Mouse (Mus musculus) liver, embryonic 14.5 days (tissue): ENCODE measurements around the gene Mea1. TPM values are rescaled to one million over a fixed set of nuclear protein-coding genes. Genes with fewer than 3 reads are reported as not detected.
A peak's percentile ranks its signal among the peaks of the same experiment; 100 is the strongest.

Experiments
- ATAC-seq: fragments of 200-750 bp; cut with Nextera tagmentation; 2 replicates; pipeline ENCODE4 v1.8.0; 2017; ENCODE audit warnings: moderate number of reproducible peaks, mild to moderate bottlenecking, moderate library complexity; ENCODE audit not compliant: insufficient read depth
- DNase-seq, 3 experiments: peaks; one replicate each; pipeline ENCODE4 v3.0.0-alpha.2; 2012 to 2013; ENCODE audit warnings: low read depth in 3 of 3, low spot score in 3 of 3
- H3K27ac ChIP-seq: fragments of 300-500 bp; sonication (generic); 2 replicates; pipeline ENCODE4 v1.5.1; 2014; ENCODE audit warnings: moderate library complexity, mild to moderate bottlenecking, control low read depth, inconsistent platforms
- H3K27me3 ChIP-seq: fragments of 300-500 bp; sonication (generic); 2 replicates; pipeline ENCODE4 v1.6.1; 2014; ENCODE audit warnings: mild to moderate bottlenecking, low read length, moderate library complexity; ENCODE audit not compliant: control insufficient read depth, insufficient read depth
- H3K36me3 ChIP-seq: fragments of 300-500 bp; sonication (generic); replicated peaks from 2 replicates; pipeline ENCODE4 v1.6.1; 2014; ENCODE audit warnings: low read depth; ENCODE audit not compliant: control insufficient read depth, insufficient read depth
- H3K4me1 ChIP-seq, 2 experiments: fragments of 200-500 bp in 1 of 2; fragments of 300-500 bp in 1 of 2; sonication (generic) in 1 of 2; replicated peaks; 2 replicates each; pipeline ENCODE4 v1.6.1; 2012 to 2014; ENCODE audit warnings: antibody characterized with exemption in 1 of 2, inconsistent platforms in 1 of 2, low read length in 1 of 2; ENCODE audit not compliant: control insufficient read depth in 2 of 2, insufficient read depth in 2 of 2
- H3K4me2 ChIP-seq: fragments of 300-500 bp; sonication (generic); 2 replicates; pipeline ENCODE4 v1.6.1; 2014; ENCODE audit warnings: low read depth, mild to moderate bottlenecking, control low read depth, moderate library complexity
- H3K4me3 ChIP-seq, 2 experiments: fragments of 200-500 bp in 1 of 2; fragments of 300-500 bp in 1 of 2; sonication (generic) in 1 of 2; 2 replicates each; pipeline ENCODE4 v1.5.1; 2012 to 2014; ENCODE audit warnings: low read depth in 2 of 2, low read length in 2 of 2, mild to moderate bottlenecking in 2 of 2, control low read depth in 1 of 2, inconsistent platforms in 1 of 2, moderate library complexity in 1 of 2; ENCODE audit not compliant: insufficient read depth in 1 of 2
- H3K9ac ChIP-seq: fragments of 300-500 bp; sonication (generic); replicated peaks from 2 replicates; pipeline ENCODE4 v1.6.1; 2014; ENCODE audit warnings: mild to moderate bottlenecking, control low read depth, moderate library complexity
- H3K9me3 ChIP-seq: fragments of 300-500 bp; sonication (generic); 2 replicates; pipeline ENCODE4 v1.6.1; 2016; ENCODE audit warnings: low read length, mixed read lengths; ENCODE audit not compliant: control insufficient read depth
- CTCF ChIP-seq: IDR thresholded peaks from 2 replicates; pipeline ENCODE4 v1.5.1; 2016; ENCODE audit warnings: antibody characterized with exemption, low read depth, control low read depth
- EP300 ChIP-seq: IDR thresholded peaks from 2 replicates; pipeline ENCODE4 v1.6.1; 2016; ENCODE audit warnings: antibody characterized with exemption, low read depth
- WGBS: fragments of 180-500 bp; shearing (Covaris S2); extraction: QIAGEN DNeasy Blood & Tissue Kit; methylation state at CpG from one replicate; pipeline ENCODE4 v1.1.7; 2014; ENCODE audit not compliant: insufficient replicate concordance; 5-methylcytosine and 5-hydroxymethylcytosine counted together
- polyA plus RNA-seq, 2 experiments: library from polyadenylated mRNA; depleted of rRNA in 1 of 2; stranded (reverse) in 1 of 2; unstranded in 1 of 2; fragments of >200 nt; fragmentation: Nextera tagmentation in 1 of 2; extraction: Ambion mirVana in 1 of 2; gene quantifications; 2 replicates each; pipeline versions ENCODE4 v1.2.1 to v1.2.3; 2012 to 2014

The Mea1 gene
- polyA plus RNA-seq, 2 experiments, result 34.4 to 62.4 TPM

GRCm38 (mm10) chr17:46644152-46644805 lies 34.3 kb upstream of the Mea1 start:
- ATAC-seq, result no peak
- Histone ChIP-seq H3K27ac (no peak overlapping the region), H3K4me1 (peaks cover 10 to 15% of the 10 kb centered on the region in 2 experiments), H3K27me3 (no peaks in the 10 kb centered on the region), H3K9me3 (no peaks in the 10 kb centered on the region), H3K4me2 (peak overlapping the region; percentile 99; the same call in 1 of the 2 replicates), H3K36me3 (no peaks in the 10 kb centered on the region; the same call in 1 of the 2 replicates), H3K4me3 (peak overlapping the region in 1 of 2 experiments; percentile 88; a peak in 2 of 4 replicates), H3K9ac (no peak overlapping the region)
- TF ChIP-seq EP300, result no peak
- no peak for TF ChIP-seq CTCF
- no peak for DNase-seq
- WGBS, result 76% methylated on average over 12 of the region's 12 CpGs

- Histone ChIP-seq H3K4me3 (peak overlapping the region; percentile 85 to 88), H3K27ac (peak overlapping the region; percentile 65), H3K36me3 (no peaks in the 10 kb centered on the region; the same call in 1 of the 2 replicates), H3K4me1 (peaks cover 12 to 19% of the 10 kb centered on the region in 2 experiments), H3K27me3 (no peaks in the 10 kb centered on the region), H3K4me2 (peak overlapping the region; percentile 99), H3K9me3 (no peaks in the 10 kb centered on the region), H3K9ac (peak overlapping the region; percentile 46)
- ATAC-seq, result no peak
- DNase-seq, result peak in 1 of 3 experiments; percentile 22
- WGBS, result 9% methylated on average over 11 of the region's 11 CpGs
- no peak for TF ChIP-seq CTCF
- TF ChIP-seq EP300, result no peak
These were observed 33.6 kb upstream of the Mea1 start for GRCm38 (mm10) chr17:46644916-46645475.

- WGBS, result under 1% methylated on average over 53 of the region's 53 CpGs
- ATAC-seq, result peak; percentile 81
These were observed 32.9 kb upstream of the Mea1 start, which contains the start of the genes Klc4 and Mrpl2 for GRCm38 (mm10) chr17:46645561-46646321. TSS of gene Klc4 (minus strand) at chr17:46646022. TSS of gene Mrpl2 (plus strand) at chr17:46646229.

GRCm38 (mm10) chr17:46646322-46646662 lies 32.3 kb upstream of the Mea1 start:
- TF ChIP-seq EP300 (no peak), CTCF (no peak)
- ATAC-seq (peak; percentile 45; the same call in 1 of the 2 replicates), DNase-seq (no peak)
- peak overlapping the region; percentile 88 to 95 for H3K4me3 ChIP-seq
- no peaks in the 10 kb centered on the region for H3K9me3 ChIP-seq
- H3K4me2 ChIP-seq, result peak overlapping the region; percentile 99
- no peaks in the 10 kb centered on the region; the same call in 1 of the 2 replicates for H3K36me3 ChIP-seq
- peak overlapping the region; percentile 35 for H3K27ac ChIP-seq
- WGBS, result under 1% methylated on average over 19 of the region's 19 CpGs
- H3K27me3 ChIP-seq, result no peaks in the 10 kb centered on the region
- H3K9ac ChIP-seq, result peak overlapping the region; percentile 71
- peaks cover 17 to 27% of the 10 kb centered on the region in 2 experiments for H3K4me1 ChIP-seq

More at GRCm38 (mm10) chr17:46645561-46646321, 32.9 kb upstream of the Mea1 start, which contains the start of the genes Klc4 and Mrpl2:
- peaks cover 12 to 21% of the 10 kb centered on the region in 2 experiments for H3K4me1 ChIP-seq
- no peaks in the 10 kb centered on the region; the same call in 1 of the 2 replicates for H3K36me3 ChIP-seq
- peak within 1 kb of the TSS; percentile 65 for H3K27ac ChIP-seq
- peak within 1 kb of the TSS; percentile 99 for H3K4me2 ChIP-seq
- H3K9me3 ChIP-seq, result no peaks in the 10 kb centered on the region
- H3K27me3 ChIP-seq, result no peaks in the 10 kb centered on the region
- H3K4me3 ChIP-seq, result peak within 1 kb of the TSS; percentile 88 to 95
- DNase-seq, result peak; percentile 97 to 98 (median 97)
- no peak for TF ChIP-seq CTCF
- peak within 1 kb of the TSS; percentile 71 for H3K9ac ChIP-seq

- Histone ChIP-seq H3K27ac (no peak overlapping the region), H3K9ac (no peak overlapping the region), H3K9me3 (no peaks in the 10 kb centered on the region), H3K36me3 (no peaks in the 10 kb centered on the region; the same call in 1 of the 2 replicates), H3K4me2 (peak overlapping the region; percentile 99), H3K4me1 (peaks cover 22 to 33% of the 10 kb centered on the region in 2 experiments), H3K27me3 (no peaks in the 10 kb centered on the region), H3K4me3 (peak overlapping the region in 1 of 2 experiments; percentile 88; a peak in 2 of 4 replicates)
- 78% methylated on average over 7 of the region's 7 CpGs for WGBS
- DNase-seq, result no peak
- no peak for ATAC-seq
- TF ChIP-seq EP300 (no peak), CTCF (no peak)
These were observed 31.3 kb upstream of the Mea1 start for GRCm38 (mm10) chr17:46647279-46647678.
